Mouse (Mus musculus) lung, postnatal 14 days (tissue): ENCODE measurements around the gene 4930435E12Rik.

Experiments used
- DNase-seq: peaks from one replicate; pipeline ENCODE4 v3.0.0; 2021

4930435E12Rik gene

GRCm38 (mm10) chr16:38768386-38768785 lies 60.2 kb downstream of the 4930435E12Rik start:
- no peak for DNase-seq

DNA sequence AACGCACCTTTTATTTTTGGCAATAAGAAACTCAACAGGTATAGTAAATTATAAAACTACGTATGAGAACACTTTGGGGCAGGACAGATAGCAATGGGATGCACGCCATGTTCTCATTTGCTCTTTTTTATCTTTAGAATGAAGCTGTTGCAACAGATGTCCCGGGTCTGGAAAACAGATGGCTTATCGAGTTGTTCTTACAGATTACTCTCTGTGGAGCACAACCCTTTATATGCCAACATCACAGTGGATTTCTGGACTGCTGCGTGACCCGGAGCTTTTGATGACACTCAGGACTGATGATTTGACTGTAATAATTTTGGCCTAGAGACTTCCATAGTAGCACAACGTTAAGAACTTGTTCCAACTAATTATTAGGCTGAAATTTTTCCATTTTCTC lies 60.8 kb downstream of the 4930435E12Rik start:
- DNase-seq, result no peak

DNA sequence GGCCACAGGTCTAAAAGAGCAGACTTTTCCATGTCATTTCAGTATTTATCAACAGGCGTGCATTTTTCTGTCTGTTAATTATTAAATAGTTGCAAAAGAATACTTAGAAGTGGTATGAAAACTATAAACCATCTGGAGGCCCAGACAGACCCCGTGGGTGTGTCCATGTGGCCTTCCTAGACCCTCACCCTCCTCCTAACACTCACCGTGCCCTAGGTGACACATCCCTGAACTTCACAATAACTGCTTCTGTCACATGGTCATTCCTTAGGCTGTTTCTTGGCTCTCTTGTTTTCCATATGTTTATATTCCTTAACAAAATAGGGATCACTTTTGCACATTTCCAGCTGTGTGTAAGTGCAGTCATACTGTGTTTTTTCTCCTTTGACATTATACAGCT lies 61.9 kb downstream of the 4930435E12Rik start:
- no peak for DNase-seq

GRCm38 (mm10) chr16:38763508-38763907 lies 65.0 kb downstream of the 4930435E12Rik start:
- DNase-seq, result no peak

GRCm38 (mm10) chr16:38762401-38762800 lies 66.1 kb downstream of the 4930435E12Rik start:
- peak; percentile 32 for DNase-seq
